Mouse (Mus musculus) embryonic stem cell, embryonic (primary cell): Measurements from ENCODE around the gene Ckm.

Source experiments
- CTCF ChIA-PET, 4 experiments: fragments of 300-600 bp in 2 of 4; fragments of 350-600 bp in 2 of 4; sonication (Branson Sonifier 250); formaldehyde crosslinking; loops; one replicate each; lab custom pipeline; 2022; ENCODE audit warnings: inconsistent platforms in 2 of 4; lab: Charles Lee
- POLR2A ChIA-PET, 4 experiments: fragments of 300-600 bp in 2 of 4; fragments of 350-600 bp in 2 of 4; sonication (Branson Sonifier 250); formaldehyde crosslinking; loops; one replicate each; lab custom pipeline; 2022; ENCODE audit warnings: antibody characterized with exemption in 4 of 4, inconsistent platforms in 1 of 4; lab: Charles Lee

Gene Ckm

GRCm38 (mm10) chr7:19441448-19442091, 37.0 kb downstream of the Ckm start:
- CTCF ChIA-PET: interaction anchor here in 3 of 4 experiments (0.5 to 1.7 kb wide), 3 partner anchors 9 to 13 kb away, joined by 3 to 4 read pairs (median 4); no protein-coding TSS in a partner anchor
- POLR2A ChIA-PET: no interaction called here

GRCm38 (mm10) chr7:19443344-19443743, 38.8 kb downstream of the Ckm start:
- POLR2A ChIA-PET: interaction anchor here in 2 of 4 experiments (0.9 to 1.1 kb wide), 2 partner anchors 17 to 147 kb away, joined by 3 read pairs; no protein-coding TSS in a partner anchor
- CTCF ChIA-PET: interaction anchor here (0.5 to 2.1 kb wide), 47 partner anchors 8 to 306 kb away, joined by 3 to 10 read pairs (median 4); partner anchors contain the start of genes Exoc3l2 (in 2 of the 4) and Nkpd1 (in 2 of the 4)

- CTCF ChIA-PET: interaction anchor here in 3 of 4 experiments (0.7 to 1.6 kb wide), 6 partner anchors 12 to 145 kb away, joined by 3 to 10 read pairs (median 4); no protein-coding TSS in a partner anchor
- POLR2A ChIA-PET: no interaction called here
Measured at GRCm38 (mm10) chr7:19444801-19445200, 40.2 kb downstream of the Ckm start.

GRCm38 (mm10) chr7:19447689-19448088, 43.1 kb downstream of the Ckm start:
- ChIA-PET POLR2A (interaction anchor here in 2 of 4 experiments (0.6 to 1.7 kb wide), 5 partner anchors 14 to 42 kb away, joined by 3 to 6 read pairs (median 3); no protein-coding TSS in a partner anchor), CTCF (interaction anchor here in 1 of 4 experiments (1.6 kb wide), 1 partner anchor 142 kb away, joined by 7 read pairs; no protein-coding TSS in a partner anchor)

GRCm38 (mm10) chr7:19449165-19449564, 44.6 kb downstream of the Ckm start:
- ChIA-PET POLR2A (interaction anchor here in 2 of 4 experiments (0.6 to 1.7 kb wide), 3 partner anchors 12 to 141 kb away, joined by 3 to 6 read pairs (median 4); no protein-coding TSS in a partner anchor), CTCF (interaction anchor here in 1 of 4 experiments (2.5 kb wide), 1 partner anchor 12 kb away, joined by 7 read pairs; no protein-coding TSS in a partner anchor)

GRCm38 (mm10) chr7:19455186-19455585, 50.6 kb downstream of the Ckm start:
- ChIA-PET CTCF (interaction anchor here (0.5 to 2.0 kb wide), 6 partner anchors 11 to 421 kb away, joined by 3 to 9 read pairs (median 4); partner anchors contain the start of genes Bloc1s3 (in 1 of the 4), Ckm (in 1 of the 4) and Trappc6a (in 1 of the 4)), POLR2A (interaction anchor here in 2 of 4 experiments (0.6 to 2.2 kb wide), 2 partner anchors 31 to 76 kb away, joined by 5 read pairs; no protein-coding TSS in a partner anchor)

- ChIA-PET POLR2A (interaction anchor here in 1 of 4 experiments (1.0 to 2.2 kb wide), 3 partner anchors 14 to 75 kb away, joined by 4 to 5 read pairs (median 4); no protein-coding TSS in a partner anchor), CTCF (interaction anchor here in 3 of 4 experiments (0.5 to 1.7 kb wide), 6 partner anchors 24 to 420 kb away, joined by 3 to 9 read pairs (median 4); partner anchors contain the start of genes Bloc1s3 (in 1 of the 3) and Trappc6a (in 1 of the 3))
Measured at GRCm38 (mm10) chr7:19455819-19456495, 51.4 kb downstream of the Ckm start.

GRCm38 (mm10) chr7:19456628-19457027, 52.1 kb downstream of the Ckm start:
- CTCF ChIA-PET: interaction anchor here in 1 of 4 experiments (0.5 to 1.1 kb wide), 2 partner anchors 134 to 222 kb away, joined by 4 to 5 read pairs; no protein-coding TSS in a partner anchor
- POLR2A ChIA-PET: interaction anchor here in 1 of 4 experiments (1.0 to 2.2 kb wide), 3 partner anchors 14 to 74 kb away, joined by 4 to 5 read pairs (median 4); no protein-coding TSS in a partner anchor

- ChIA-PET CTCF (interaction anchor here in 2 of 4 experiments (0.6 to 1.0 kb wide), 4 partner anchors 14 to 384 kb away, joined by 3 to 4 read pairs (median 3); no protein-coding TSS in a partner anchor), POLR2A (interaction anchor here in 3 of 4 experiments (0.6 to 1.4 kb wide), 3 partner anchors 30 to 313 kb away, joined by 3 to 5 read pairs (median 4); partner anchors contain the start of genes Bcam (in 1 of the 3) and Nectin2 (in 1 of the 3))
Measured at GRCm38 (mm10) chr7:19457414-19458071, 53.0 kb downstream of the Ckm start.

GRCm38 (mm10) chr7:19458072-19458486, 53.5 kb downstream of the Ckm start:
- CTCF ChIA-PET: interaction anchor here in 3 of 4 experiments (0.6 to 1.0 kb wide), 4 partner anchors 11 to 32 kb away, joined by 3 to 5 read pairs (median 4); no protein-coding TSS in a partner anchor
- POLR2A ChIA-PET: interaction anchor here in 3 of 4 experiments (0.6 to 1.4 kb wide), 3 partner anchors 31 to 312 kb away, joined by 3 to 5 read pairs (median 4); partner anchors contain the start of genes Bcam (in 1 of the 3) and Nectin2 (in 1 of the 3)

GRCm38 (mm10) chr7:19458591-19459111, 54.1 kb downstream of the Ckm start, which contains the start of gene Mark4:
Gene Mark4 (minus strand): TSS chr7:19458821.
- POLR2A ChIA-PET: interaction anchor here in 2 of 4 experiments (1.1 to 1.4 kb wide), 2 partner anchors 31 to 312 kb away, joined by 3 to 5 read pairs; partner anchors contain the start of gene Bcam (in 1 of the 2)
- CTCF ChIA-PET: interaction anchor here in 3 of 4 experiments (0.6 to 1.0 kb wide), 4 partner anchors 11 to 203 kb away, joined by 3 to 5 read pairs (median 3); no protein-coding TSS in a partner anchor

GRCm38 (mm10) chr7:19459144-19459870, 54.7 kb downstream of the Ckm start:
- POLR2A ChIA-PET: interaction anchor here in 2 of 4 experiments (0.5 to 1.0 kb wide), 5 partner anchors 28 to 211 kb away, joined by 3 read pairs; no protein-coding TSS in a partner anchor
- CTCF ChIA-PET: interaction anchor here in 2 of 4 experiments (0.5 to 1.3 kb wide), 3 partner anchors 23 to 177 kb away, joined by 4 to 5 read pairs (median 4); no protein-coding TSS in a partner anchor

GRCm38 (mm10) chr7:19460500-19460899, 55.9 kb downstream of the Ckm start:
- ChIA-PET POLR2A (interaction anchor here (0.6 to 1.9 kb wide), 5 partner anchors 9 to 144 kb away, joined by 3 to 7 read pairs (median 3); partner anchors contain the start of genes Gemin7 (in 1 of the 4) and Zfp296 (in 1 of the 4)), CTCF (interaction anchor here (0.6 to 3.1 kb wide), 17 partner anchors 9 to 255 kb away, joined by 3 to 16 read pairs (median 4); partner anchors contain the start of genes Cd3eap (in 1 of the 4) and Ppp1r13l (in 1 of the 4))

- ChIA-PET POLR2A (interaction anchor here in 3 of 4 experiments (0.5 to 1.9 kb wide), 12 partner anchors 8 to 128 kb away, joined by 3 to 7 read pairs (median 4); no protein-coding TSS in a partner anchor), CTCF (interaction anchor here (0.6 to 3.1 kb wide), 40 partner anchors 8 to 158 kb away, joined by 3 to 16 read pairs (median 4); partner anchors contain the start of genes Nkpd1 (in 1 of the 4) and Ppp1r37 (in 1 of the 4))
Measured at GRCm38 (mm10) chr7:19461488-19461887, 56.9 kb downstream of the Ckm start.

- CTCF ChIA-PET: interaction anchor here (0.5 to 3.1 kb wide), 22 partner anchors 7 to 1004 kb away, joined by 3 to 16 read pairs (median 3); partner anchors contain the start of genes Ckm (in 1 of the 4), Klc3 (in 1 of the 4) and Ppp1r37 (in 1 of the 4)
- POLR2A ChIA-PET: interaction anchor here in 3 of 4 experiments (0.6 to 1.9 kb wide), 11 partner anchors 9 to 127 kb away, joined by 3 to 4 read pairs (median 3); no protein-coding TSS in a partner anchor
Measured at GRCm38 (mm10) chr7:19462443-19462842, 57.9 kb downstream of the Ckm start.
